Comparison of ENCODE assay signal across 10 mouse cellular contexts in the genomic region with DNA sequence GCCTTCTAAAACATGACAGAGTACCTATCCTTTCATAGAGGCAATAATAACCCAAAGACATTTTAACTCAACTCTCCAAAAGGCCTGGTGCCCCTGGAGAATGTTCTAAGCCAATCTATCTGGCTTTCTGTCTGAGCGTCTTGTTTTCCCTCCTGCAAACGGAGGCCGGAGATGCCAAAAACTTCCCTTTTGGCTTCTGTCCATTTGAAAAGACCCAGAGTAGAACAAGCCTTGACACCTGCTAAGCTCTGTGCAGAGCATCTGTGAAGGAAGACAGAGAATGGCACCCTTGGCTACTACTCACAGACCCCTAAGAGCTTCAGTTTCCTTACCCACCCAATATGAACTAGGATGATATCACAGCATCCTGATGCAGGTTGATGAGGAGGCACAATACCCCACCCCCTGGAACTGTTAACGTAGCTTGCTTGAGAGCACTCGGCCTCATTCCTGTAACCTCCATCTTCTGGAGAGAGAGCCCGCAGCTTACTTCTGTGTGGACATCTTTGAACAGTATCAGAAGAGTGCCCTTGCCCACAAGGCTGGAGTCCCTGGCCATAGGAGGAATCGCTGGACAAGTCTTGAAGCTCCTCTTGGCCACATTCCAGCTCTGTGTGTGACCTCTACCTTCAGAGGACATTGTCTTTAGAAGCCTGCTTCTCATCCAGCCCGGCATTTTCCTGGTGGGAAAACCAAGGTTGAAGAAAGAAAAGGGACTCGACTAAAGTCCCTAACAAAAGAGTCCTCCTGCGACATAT. TPM values are rescaled to one million over a fixed set of nuclear protein-coding genes. Genes with fewer than 3 reads are reported as not detected.
DNase-seq lines count a peak whose midpoint lies in the region; ATAC-seq and TF ChIP-seq lines count a peak whose summit lies in the region.
"Had no signal": no experiment of that assay in that cellular context is flagged by ENCODE, and none has a peak within 500 bp of the region (broad histone marks: within the 10 kb centered on the region; RNA-seq: fewer than 3 reads in every experiment).

No protein-coding gene starts in this region.

- no peak overlapping the region for H3K9ac ChIP-seq in hindbrain, postnatal 0 days (replicated peaks; ENCODE audit: low read length)
- H3K9ac ChIP-seq: embryonic facial prominence, embryonic 12.5 days; liver, embryonic 13.5 days had no signal

- H3K4me1 ChIP-seq in cerebellum, adult 2 months (ENCODE audit: control insufficient read depth, insufficient read depth, low read length), result peaks cover 91% of the 10 kb centered on the region
- H3K4me1 ChIP-seq in brown adipose tissue, adult 24 weeks (ENCODE audit: control insufficient read depth, insufficient read depth, insufficient read length, low read length), result peaks cover 85% of the 10 kb centered on the region
- peaks cover 87% of the 10 kb centered on the region for H3K4me1 ChIP-seq in hindbrain, postnatal 0 days (ENCODE audit: insufficient read depth, low read length)

- no peak for TF ChIP-seq CTCF in cerebellum, adult 2 months (IDR thresholded peaks at IDR 0.05; ENCODE audit: borderline replicate concordance, insufficient read depth, low read depth, low read length)
- no peak for TF ChIP-seq CTCF in hindbrain, postnatal 0 days (IDR thresholded peaks at IDR 0.05; ENCODE audit: low read depth)

- H3K4me2 ChIP-seq in hindbrain, postnatal 0 days (ENCODE audit: low read depth, low read length), result no peak overlapping the region
- H3K4me2 ChIP-seq: embryonic facial prominence, embryonic 12.5 days; liver, embryonic 13.5 days had no signal

- ATAC-seq in cerebellum, adult (ENCODE audit: insufficient number of reproducible peaks, low FRiP score, low TSS enrichment), result no peak
- no peak for ATAC-seq in hindbrain, postnatal 0 days

- H3K4me3 ChIP-seq in cerebellum, adult 2 months (replicated peaks; ENCODE audit: insufficient read depth, low read depth, low read length), result no peak overlapping the region
- no peak overlapping the region for H3K4me3 ChIP-seq in brown adipose tissue, adult 24 weeks (ENCODE audit: insufficient read depth, low read depth, low read length)
- no peak overlapping the region for H3K4me3 ChIP-seq in hindbrain, postnatal 0 days (ENCODE audit: low read length)
- H3K4me3 ChIP-seq: embryonic facial prominence, embryonic 12.5 days; liver, embryonic 13.5 days had no signal

- no peaks in the 10 kb centered on the region for H3K36me3 ChIP-seq in hindbrain, postnatal 0 days (ENCODE audit: insufficient read depth, low read length)
- H3K36me3 ChIP-seq: embryonic facial prominence, embryonic 12.5 days; liver, embryonic 13.5 days had no signal

- H3K9me3 ChIP-seq in hindbrain, postnatal 0 days (ENCODE audit: low read length), result no peaks in the 10 kb centered on the region
- H3K9me3 ChIP-seq: embryonic facial prominence, embryonic 12.5 days; liver, embryonic 13.5 days had no signal

- H3K27me3 ChIP-seq in cerebellum, adult 2 months (ENCODE audit: control insufficient read depth, insufficient read depth, low read length), result no peaks in the 10 kb centered on the region
- no peaks in the 10 kb centered on the region for H3K27me3 ChIP-seq in hindbrain, postnatal 0 days (ENCODE audit: insufficient read depth, low read length)
- H3K27me3 ChIP-seq: embryonic facial prominence, embryonic 12.5 days; liver, embryonic 13.5 days had no signal

- 19% methylated on average over 10 of the region's 10 CpGs for WGBS in cerebellum, adult 2 months
- WGBS in hindbrain, postnatal 0 days, result 52% methylated on average over 10 of the region's 10 CpGs

- H3K27ac ChIP-seq in cerebellum, adult 2 months (ENCODE audit: insufficient read depth, low read length), result peak overlapping the region; percentile 48
- peak overlapping the region; percentile 31 for H3K27ac ChIP-seq in brown adipose tissue, adult 24 weeks (replicated peaks; ENCODE audit: low read depth, low read length)
- peak overlapping the region; percentile 17; the same call in 1 of the 2 replicates for H3K27ac ChIP-seq in hindbrain, postnatal 0 days
- H3K27ac ChIP-seq: embryonic facial prominence, embryonic 12.5 days; liver, embryonic 13.5 days had no signal

- no peak for TF ChIP-seq POLR2A in cerebellum, adult 2 months (IDR thresholded peaks at IDR 0.05; ENCODE audit: borderline replicate concordance, insufficient read depth, low read length)

- DNase-seq in cerebellum, adult 2 months, result peak; percentile 48 to 51
- peak; percentile 60 for DNase-seq in kidney, adult 18-20 months
- DNase-seq in kidney, adult 11 months, result no peak
- DNase-seq in hindbrain, postnatal 0 days (ENCODE audit: low spot score), result peak; percentile 49
- DNase-seq in right cerebral cortex, postnatal 25 days, result no peak
- no peak for DNase-seq in right cerebral cortex, postnatal 4 days
- DNase-seq: liver, embryonic 13.5 days had no signal

RNA-seq across cellular contexts. Expression of a gene that starts 9.1 kb away (rescaled TPM):
- polyA plus RNA-seq in cerebellum, adult 2 months (2012; rRNA removed), result 63.7 and 72.5 TPM in 2 replicates
- polyA plus RNA-seq in brown adipose tissue, adult 24 weeks (2012; ENCODE audit: insufficient read depth, insufficient read length, missing spikeins), result 15.0 and 17.0 TPM in 2 replicates
- 129 and 135 TPM in 2 replicates for total RNA-seq in hindbrain, postnatal 0 days (2014; rRNA removed)
- 41.9 and 50.6 TPM in 2 replicates for polyA plus RNA-seq in hindbrain, postnatal 0 days (2015; fragmentation: Nextera tagmentation; extraction: Ambion mirVana)

Comparison
In these comparisons a context has a peak if more than half of its experiments do, and no peak if none do; other contexts are left out.
1. DNase-seq: peak in cerebellum, adult 2 months (2 of 2), kidney, adult 18-20 months (single experiment) and hindbrain, postnatal 0 days (single experiment); none in kidney, adult 11 months (single experiment), right cerebral cortex, postnatal 25 days (single experiment) and right cerebral cortex, postnatal 4 days (single experiment).
2. Peak in every context shown above with its lines, with median percentiles within 50 percentile points of each other: H3K27ac ChIP-seq.